Mouse (Mus musculus) kidney, postnatal 14 days (tissue): ENCODE data around the gene Dtnb.

Experiments
- DNase-seq: peaks from one replicate; pipeline ENCODE4 v3.0.0; 2022; ENCODE audit warnings: mixed read lengths

The Dtnb gene

DNA sequence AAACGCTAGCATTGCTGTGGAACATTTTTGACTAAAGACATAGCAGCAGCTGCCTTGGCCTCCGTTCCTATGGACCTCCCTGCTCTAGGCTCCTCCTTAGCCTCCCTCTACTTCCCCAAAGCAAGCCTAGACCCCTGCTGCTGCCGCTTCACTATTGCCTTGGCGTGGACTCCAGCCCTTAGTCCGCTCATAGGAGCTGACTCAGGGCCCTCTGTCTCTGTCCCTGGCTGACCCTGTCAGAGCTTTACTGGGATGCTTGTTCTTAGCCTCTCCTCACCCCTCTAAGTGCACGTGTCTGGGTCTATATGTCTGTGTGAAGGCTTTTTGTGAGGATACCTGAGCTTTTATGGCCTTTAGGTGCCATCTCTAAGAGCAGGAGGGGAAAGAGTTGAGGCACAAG, 206.1 kb downstream of the Dtnb start:
- DNase-seq: peak; percentile 53

DNA sequence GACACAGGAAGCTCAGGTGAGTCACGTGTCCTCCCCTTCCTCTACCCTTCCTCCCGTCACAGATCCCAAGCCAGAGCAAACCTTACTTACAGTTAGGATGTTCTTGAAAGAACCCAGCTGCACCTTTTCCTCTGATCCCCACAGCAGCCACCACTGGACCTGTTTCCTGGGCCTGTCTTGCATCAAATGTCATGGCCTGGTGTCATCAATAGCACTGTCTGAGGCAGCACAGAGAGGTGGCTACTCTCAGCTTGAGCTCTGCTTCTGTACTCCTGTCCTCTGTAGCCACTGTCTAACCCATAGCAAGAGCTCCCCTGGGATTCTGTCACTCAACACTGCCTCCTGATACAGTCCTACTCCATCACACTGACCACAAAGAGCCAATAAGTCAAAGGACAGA, 207.5 kb downstream of the Dtnb start:
- DNase-seq: no peak

DNA sequence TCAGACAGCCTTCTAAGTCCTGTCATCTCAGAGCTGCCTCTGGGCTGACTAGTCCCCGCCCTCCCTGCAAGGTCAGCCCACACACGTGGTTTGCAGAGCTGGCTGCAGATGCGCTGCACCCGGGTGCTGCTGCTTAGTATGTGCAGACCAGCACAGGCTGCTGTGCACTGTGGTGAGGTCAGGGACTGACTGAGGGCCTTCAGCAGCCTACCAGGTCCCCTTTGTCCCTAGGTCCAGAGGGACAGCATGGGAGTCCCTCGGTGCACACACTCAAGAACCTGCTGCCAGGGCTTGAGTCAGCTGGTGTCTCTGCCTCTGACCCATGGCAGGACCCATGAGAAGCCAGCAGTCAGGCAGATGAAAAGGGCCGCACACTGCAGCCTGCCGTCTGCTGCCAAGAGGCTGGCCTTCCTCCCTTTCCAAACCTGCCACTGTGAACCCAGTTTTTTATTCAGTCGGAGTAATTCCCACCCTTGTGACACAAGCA, 208.3 kb downstream of the Dtnb start:
- peak; percentile 79 for DNase-seq

DNA sequence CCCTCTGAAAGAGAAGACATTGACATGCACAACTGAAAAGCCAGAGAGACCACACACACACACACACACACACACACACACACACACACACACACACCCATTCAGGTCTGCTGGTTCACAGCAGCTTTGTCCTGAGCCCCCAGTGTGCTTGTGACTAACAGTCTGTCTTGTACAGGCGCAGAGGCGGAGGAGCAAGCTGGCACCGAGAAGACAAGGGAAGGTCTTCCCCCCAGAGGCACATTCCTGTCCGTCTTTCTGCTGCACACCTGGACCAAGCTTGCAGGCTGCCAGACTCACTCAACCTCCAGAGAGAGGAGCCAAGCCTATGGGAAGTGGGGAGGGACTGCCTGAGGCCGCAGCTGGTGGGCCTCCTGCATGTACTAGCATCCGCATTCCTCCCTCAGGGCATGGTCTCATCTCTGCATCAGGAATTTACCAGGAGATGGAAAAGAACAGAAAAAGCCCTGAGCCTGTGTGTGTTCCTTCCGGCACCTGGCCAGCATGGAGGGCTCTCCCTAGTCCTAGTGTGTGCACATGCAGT, 208.8 kb downstream of the Dtnb start:
- peak; percentile 61 for DNase-seq

DNA sequence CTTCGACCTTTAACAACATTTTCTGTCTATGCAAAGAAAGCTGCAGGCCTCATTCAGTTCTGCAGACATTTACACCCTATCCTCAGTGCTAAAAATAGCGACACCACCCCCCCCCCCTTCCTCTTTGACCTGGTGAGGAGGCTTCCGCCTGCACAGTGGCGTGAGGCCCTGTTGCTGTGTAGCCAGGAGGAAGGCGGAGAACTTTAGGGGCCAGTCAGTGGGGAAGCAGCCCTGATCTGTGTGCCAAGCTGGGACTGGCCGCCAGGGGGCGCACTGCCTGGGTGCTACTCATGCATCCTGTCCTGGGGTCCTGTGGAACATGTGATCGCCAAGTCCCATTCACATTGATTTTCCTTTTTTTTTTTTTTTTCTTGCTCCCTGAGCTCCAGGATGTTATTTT, 209.3 kb downstream of the Dtnb start:
- peak; percentile 94 for DNase-seq

DNA sequence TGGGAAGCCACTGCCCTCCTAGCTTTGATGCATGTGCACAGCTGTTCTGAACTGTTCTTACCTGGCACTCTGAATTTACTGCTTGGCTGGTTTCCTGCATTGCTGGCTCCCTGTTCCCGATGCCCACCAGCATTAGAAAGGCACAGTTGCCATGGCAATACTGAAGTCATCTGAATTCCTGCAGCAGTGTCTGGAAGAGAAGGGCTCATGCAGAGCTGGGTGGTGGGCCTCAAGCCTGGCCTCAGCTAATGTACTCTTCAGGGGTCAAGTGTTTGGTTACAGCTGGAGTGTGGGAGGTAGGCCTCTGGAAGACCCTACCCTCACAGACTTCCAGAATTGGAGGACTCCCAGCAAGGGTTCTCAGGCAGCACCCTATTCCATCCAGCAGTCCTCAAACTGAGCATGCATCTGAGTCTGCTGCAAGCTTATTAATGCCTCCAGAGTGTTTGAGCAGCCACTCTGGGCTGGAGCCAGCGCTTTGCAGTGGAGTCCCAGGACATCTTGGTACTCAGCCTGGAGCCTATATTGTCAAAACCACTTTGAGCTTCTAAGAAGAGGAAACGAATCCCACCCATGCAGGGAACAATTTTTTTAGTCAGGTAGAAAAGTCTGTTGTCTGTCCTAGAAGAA, 211.1 kb downstream of the Dtnb start:
- DNase-seq: no peak

DNA sequence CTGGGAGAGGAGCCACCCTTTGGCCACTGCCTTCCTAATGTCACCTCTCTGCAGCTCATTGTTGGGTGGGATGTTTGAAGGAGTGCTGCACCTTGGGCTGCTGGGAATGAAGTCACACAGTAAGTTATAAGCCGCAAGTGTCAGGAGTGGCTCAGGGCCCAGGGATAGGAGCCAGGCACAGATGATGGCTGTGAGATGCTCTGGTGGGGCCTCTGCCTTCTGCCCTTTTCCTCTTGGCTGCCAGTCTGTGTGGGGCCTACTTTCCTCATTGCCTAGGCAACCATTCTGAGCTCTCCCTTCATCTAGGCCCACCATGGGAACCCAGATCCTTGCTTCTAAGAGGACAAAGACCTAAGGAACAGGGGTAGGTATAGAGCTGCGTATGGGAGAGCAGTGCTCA, 212.1 kb downstream of the Dtnb start:
- no peak for DNase-seq

DNA sequence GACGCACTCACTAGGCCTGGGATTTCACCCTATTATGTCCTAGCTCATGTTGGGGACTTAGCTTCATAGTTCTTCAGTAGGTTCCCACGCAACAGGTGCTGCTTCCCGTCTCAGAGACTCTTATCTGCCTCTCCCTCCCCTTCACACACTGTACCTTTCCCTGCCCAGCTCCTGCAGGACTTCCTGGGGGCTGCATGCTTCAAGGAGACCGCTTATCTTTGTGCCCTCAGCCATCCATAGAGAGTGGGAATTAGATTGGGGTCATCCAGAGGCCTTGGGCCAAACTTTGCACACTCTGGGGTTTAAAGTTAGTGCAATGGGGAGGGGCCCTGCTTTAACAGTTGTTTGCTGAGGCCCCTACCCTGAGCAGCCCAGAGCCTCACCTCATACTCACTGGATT, 212.5 kb downstream of the Dtnb start:
- DNase-seq: no peak

- no peak for DNase-seq
Observed at GRCm38 (mm10) chr12:3787041-3787440, 214.9 kb downstream of the Dtnb start.

GRCm38 (mm10) chr12:3787541-3787940, 215.4 kb downstream of the Dtnb start:
- DNase-seq: no peak

- DNase-seq: no peak
Observed at GRCm38 (mm10) chr12:3788421-3789051, 216.4 kb downstream of the Dtnb start.

DNA sequence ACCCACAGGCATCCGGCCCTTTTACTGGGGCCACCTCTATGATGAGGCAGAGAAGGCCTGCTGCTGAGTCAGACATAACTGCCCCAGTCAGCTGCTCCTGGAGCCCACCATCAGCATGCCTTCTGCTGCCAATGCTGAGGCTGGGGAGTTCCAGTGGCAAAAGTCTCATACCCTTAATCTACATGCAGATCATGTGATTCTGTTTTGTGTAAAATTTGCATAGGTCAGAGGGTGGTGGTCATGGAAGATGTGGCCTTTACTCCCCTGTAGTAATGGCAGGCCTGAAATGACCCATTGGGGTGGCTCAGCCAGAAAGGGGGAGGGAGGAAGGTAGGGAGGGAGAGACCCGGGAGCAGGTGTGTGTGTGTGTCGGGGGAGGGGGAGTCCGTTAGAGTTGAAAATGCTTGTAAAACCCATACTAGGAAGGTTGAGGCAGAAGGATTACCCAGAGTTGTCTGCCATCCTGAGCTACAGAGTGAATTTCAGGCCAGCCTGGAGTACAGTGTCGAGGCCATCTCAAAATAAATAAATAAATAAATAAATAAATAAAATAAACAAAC, 217.5 kb downstream of the Dtnb start:
- DNase-seq: no peak

DNA sequence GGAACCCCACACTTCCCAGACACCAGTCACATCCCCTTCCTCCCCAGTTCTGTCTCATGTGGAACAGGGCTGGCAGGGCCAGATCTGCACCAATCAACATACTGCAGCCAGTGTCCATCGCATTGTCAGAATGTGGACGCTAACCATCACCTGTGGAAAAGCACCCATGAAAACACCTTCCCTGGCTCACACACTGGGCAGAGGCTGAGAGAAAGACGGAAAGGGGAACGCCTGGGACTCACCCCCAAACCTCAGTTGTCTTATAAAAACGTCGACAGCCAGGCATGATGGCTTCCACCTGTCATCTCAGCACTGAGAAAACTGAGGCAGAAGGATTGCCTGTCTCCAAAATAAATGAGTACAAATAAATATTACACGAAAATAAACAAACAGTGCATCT, 219.1 kb downstream of the Dtnb start:
- no peak for DNase-seq

- peak; percentile 95 for DNase-seq
Observed at GRCm38 (mm10) chr12:3791732-3792131, 219.6 kb downstream of the Dtnb start.

GRCm38 (mm10) chr12:3792248-3792647, 220.1 kb downstream of the Dtnb start:
- no peak for DNase-seq

DNA sequence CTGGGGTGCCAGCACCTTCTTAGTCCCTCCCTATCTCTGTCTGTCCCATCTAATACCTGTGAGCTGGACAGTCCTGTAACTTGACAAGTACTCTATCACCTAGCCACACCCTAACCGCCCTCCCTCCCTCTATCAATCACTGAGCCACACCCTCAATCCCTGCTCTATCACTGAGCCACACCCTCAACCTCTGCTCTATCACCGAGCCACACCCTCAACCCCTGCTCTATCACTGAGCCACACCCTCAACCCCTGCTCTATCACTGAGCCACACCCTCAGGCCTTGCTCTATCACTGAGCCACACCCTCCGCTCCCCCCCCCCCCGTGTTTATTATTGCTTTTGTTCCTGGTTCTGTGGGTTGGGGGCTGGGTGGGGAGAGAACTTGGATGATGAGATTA, 223.4 kb downstream of the Dtnb start:
- DNase-seq: no peak

DNA sequence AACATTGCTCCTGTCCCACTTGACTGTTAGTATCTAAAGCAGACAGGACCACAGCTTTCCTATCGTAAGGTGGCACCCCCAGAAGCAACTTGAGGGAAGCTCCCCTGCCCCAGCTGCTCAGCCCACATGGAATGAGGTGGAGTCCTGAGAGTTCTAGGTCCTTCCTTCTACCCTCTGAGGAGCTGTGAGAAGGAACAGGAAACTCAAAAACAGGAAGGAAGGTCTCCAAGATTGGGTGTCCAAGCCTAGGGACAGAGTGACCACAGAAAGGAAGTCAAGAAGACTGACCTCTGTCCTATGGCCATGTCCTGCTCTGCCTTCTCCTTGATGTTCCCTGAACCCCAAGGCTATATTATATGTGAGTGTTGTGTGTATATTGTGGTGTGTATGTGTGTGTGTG, 227.4 kb downstream of the Dtnb start:
- DNase-seq: no peak

GRCm38 (mm10) chr12:3805852-3806251, 233.7 kb downstream of the Dtnb start, which contains the start of gene Dnmt3a:
Gene Dnmt3a (plus strand): TSS chr12:3806007.
- no peak for DNase-seq

- DNase-seq: peak; percentile 92
Observed at GRCm38 (mm10) chr12:3806271-3806684, 234.1 kb downstream of the Dtnb start.

GRCm38 (mm10) chr12:3806703-3807547, 234.7 kb downstream of the Dtnb start:
- DNase-seq: peak; percentile 90

DNA sequence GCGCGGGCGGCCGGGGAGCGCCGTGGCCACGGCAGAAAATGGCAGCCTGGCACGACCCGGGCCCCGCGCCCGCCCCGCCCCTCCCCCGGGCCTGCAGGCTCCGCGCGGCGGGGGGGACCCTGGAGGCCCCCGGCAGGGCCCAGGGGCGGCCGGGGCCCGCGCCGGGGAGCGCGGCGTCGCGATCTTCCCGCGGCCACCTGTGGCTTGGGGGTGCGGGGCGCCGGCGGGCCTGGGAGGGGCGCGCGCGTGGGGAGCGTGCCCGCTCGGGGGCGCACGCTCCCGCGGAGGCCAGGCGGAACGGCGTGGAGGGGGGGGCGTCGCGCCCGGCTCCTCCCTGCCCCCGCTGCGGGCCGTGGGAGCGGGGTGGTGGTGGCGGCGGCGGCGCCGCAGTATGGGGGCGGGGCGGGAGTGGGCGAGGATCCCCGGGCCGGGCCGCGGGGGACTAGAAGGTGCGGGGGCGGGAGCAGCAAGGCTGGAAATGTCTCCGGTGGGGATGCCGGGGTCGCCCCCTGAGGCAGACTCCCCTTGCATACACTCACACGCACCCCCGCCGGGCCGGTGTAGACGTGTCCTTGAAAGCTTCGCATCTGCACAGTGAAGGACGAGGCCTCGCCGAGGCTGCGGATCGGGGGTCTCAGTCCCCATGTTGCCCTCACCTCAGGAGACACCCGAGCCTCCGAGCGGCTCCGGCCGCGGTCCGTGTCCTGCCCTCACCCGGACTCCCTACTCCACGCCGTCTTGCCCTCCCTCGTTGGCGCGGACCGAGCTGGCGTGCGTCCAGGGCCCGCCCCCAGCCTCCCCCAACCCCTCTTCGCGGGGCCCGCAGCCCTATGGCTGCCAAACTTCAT, 235.6 kb downstream of the Dtnb start:
- DNase-seq: peak; percentile 88

DNA sequence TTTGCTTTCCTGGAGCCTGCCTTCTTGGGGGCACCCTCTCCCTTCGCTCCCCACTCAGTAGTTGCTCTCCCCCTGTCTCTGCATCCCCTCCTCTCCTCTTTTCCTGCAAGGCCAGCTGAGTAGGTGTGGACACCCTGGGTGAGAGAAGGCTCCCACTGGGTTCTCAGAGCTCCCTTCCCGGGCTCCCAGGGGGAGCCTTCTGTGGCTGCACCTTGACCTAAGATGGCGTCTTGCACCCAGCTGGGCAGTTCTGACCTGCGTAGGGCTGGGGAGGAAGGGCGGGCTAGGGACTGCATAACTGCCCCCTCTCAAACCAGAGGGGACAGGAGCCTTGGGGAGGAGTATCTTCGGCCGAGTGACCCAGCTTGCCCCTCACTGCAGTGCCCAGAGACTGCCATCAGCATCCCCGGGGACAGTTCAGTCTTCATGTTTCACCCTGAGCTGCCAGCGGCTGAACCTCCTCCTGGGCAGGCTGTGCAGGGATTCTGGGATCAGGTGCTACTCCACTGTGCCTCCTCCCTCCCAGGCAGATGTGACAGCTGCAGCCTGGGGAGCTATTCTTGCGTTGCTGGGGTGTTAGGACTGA, 236.3 kb downstream of the Dtnb start:
- DNase-seq: peak; percentile 81
